Mouse (Mus musculus) stomach, embryonic 14.5 days (tissue): ENCODE measurements around the gene Phykpl. TPM values are rescaled to one million over a fixed set of nuclear protein-coding genes. Genes with fewer than 3 reads are reported as not detected.

Experiments used
- ATAC-seq: fragments of 200-750 bp; cut with Nextera tagmentation; 2 replicates; pipeline ENCODE4 v1.8.0; 2017; ENCODE audit warnings: low read depth, moderate TSS enrichment; ENCODE audit not compliant: insufficient number of reproducible peaks, insufficient read depth, low FRiP score
- H3K27ac ChIP-seq: fragments of 300-500 bp; sonication (generic); 2 replicates; pipeline ENCODE4 v1.5.1; 2014; ENCODE audit warnings: mild to moderate bottlenecking, low read length, moderate library complexity, mixed read lengths
- H3K27me3 ChIP-seq: fragments of 300-500 bp; sonication (generic); 2 replicates; pipeline ENCODE4 v1.6.1; 2014; ENCODE audit warnings: low read length, control low read depth, mixed read lengths; ENCODE audit not compliant: control insufficient read depth, insufficient read depth
- H3K36me3 ChIP-seq: fragments of 300-500 bp; sonication (generic); 2 replicates; pipeline ENCODE4 v1.6.1; 2014; ENCODE audit warnings: mild to moderate bottlenecking, control low read depth, low read length, moderate library complexity, mixed read lengths; ENCODE audit not compliant: control insufficient read depth, insufficient read depth
- H3K4me1 ChIP-seq: fragments of 300-500 bp; sonication (generic); 2 replicates; pipeline ENCODE4 v1.6.1; 2014; ENCODE audit warnings: low read length, control low read depth, mixed read lengths; ENCODE audit not compliant: control insufficient read depth, insufficient read depth
- H3K4me2 ChIP-seq: fragments of 300-500 bp; sonication (generic); replicated peaks from 2 replicates; pipeline ENCODE4 v1.6.1; 2014; ENCODE audit warnings: low read depth, low read length, control low read depth
- H3K4me3 ChIP-seq: fragments of 300-500 bp; sonication (generic); 2 replicates; pipeline ENCODE4 v1.5.1; 2014; ENCODE audit warnings: low read depth, low read length, control low read depth
- H3K9ac ChIP-seq: fragments of 300-500 bp; sonication (generic); replicated peaks from 2 replicates; pipeline ENCODE4 v1.6.1; 2014; ENCODE audit warnings: low read depth, mild to moderate bottlenecking, control low read depth, low read length, moderate library complexity, mixed read lengths
- H3K9me3 ChIP-seq: fragments of 300-500 bp; sonication (generic); 2 replicates; pipeline ENCODE4 v1.6.1; 2016; ENCODE audit warnings: low read depth, low read length, control low read depth; ENCODE audit not compliant: control insufficient read depth
- WGBS: fragments of 180-500 bp; shearing (Covaris S2); extraction: QIAGEN DNeasy Blood & Tissue Kit; methylation state at CpG from one replicate; pipeline ENCODE4 v1.1.7; 2014; 5-methylcytosine and 5-hydroxymethylcytosine counted together
- polyA plus RNA-seq: library from polyadenylated mRNA; unstranded; fragments of >200 nt; fragmentation: Nextera tagmentation; extraction: Ambion mirVana; gene quantifications from 2 replicates; pipeline ENCODE4 v1.2.1, GENCODE M21; 2014

The Phykpl gene
- polyA plus RNA-seq, 1 experiment from 2014 or later, result 19.0 TPM

GRCm38 (mm10) chr11:51636323-51636684 lies 51.7 kb downstream of the Phykpl start:
- Histone ChIP-seq H3K4me2 (peak overlapping the region; percentile 76), H3K4me3 (peak overlapping the region; percentile 72), H3K9ac (peak overlapping the region; percentile 64), H3K27ac (peak overlapping the region; percentile 76; the same call in 1 of the 2 replicates), H3K27me3 (no peaks in the 10 kb centered on the region), H3K9me3 (no peaks in the 10 kb centered on the region), H3K4me1 (peaks cover 10% of the 10 kb centered on the region; the same call in 1 of the 2 replicates), H3K36me3 (no peaks in the 10 kb centered on the region)
- WGBS, result 3% methylated on average over 6 of the region's 6 CpGs
- ATAC-seq, result peak; percentile 44; the same call in 1 of the 2 replicates

DNA sequence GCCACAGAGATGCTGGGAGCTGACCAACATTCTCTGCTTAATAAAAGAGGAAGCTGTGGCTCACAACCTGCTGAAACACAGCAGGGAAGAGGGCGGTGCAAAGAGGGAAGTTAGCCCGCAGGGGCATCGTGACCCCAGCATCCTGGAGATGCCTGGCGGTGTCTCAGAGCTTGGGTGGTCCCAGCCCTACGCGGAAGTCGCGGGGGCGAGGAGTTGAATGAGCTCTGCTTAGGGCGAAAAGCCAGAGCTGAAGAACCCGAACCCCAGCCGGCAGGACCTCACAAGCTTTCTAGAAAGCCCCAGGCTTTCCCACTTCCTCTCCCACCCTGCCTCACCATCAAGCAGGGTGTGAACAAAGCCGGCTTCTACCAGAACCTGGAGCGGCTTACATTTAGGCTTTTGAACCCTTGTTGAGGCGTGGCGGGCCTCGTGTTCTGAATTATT lies 53.4 kb downstream of the Phykpl start:
- H3K27ac ChIP-seq, result 0 out of 2 replicates have a peak overlapping the region, but pooled peaks have one; percentile 13
- no peaks in the 10 kb centered on the region for H3K27me3 ChIP-seq
- H3K4me2 ChIP-seq, result peak overlapping the region; percentile 33
- no peaks in the 10 kb centered on the region for H3K9me3 ChIP-seq
- H3K4me1 ChIP-seq, result peaks cover 10% of the 10 kb centered on the region; the same call in 1 of the 2 replicates
- H3K4me3 ChIP-seq, result 0 out of 2 replicates have a peak overlapping the region, but pooled peaks have one; percentile 8
- ATAC-seq, result no peak
- no peak overlapping the region; the same call in 1 of the 2 replicates for H3K9ac ChIP-seq
- no peaks in the 10 kb centered on the region for H3K36me3 ChIP-seq
- 8% methylated on average over 17 of the region's 17 CpGs for WGBS

- Histone ChIP-seq H3K4me2 (peak overlapping the region; percentile 33), H3K9ac (no peak overlapping the region), H3K4me3 (no peak overlapping the region), H3K36me3 (no peaks in the 10 kb centered on the region), H3K27me3 (no peaks in the 10 kb centered on the region), H3K4me1 (peaks cover 10% of the 10 kb centered on the region; the same call in 1 of the 2 replicates), H3K9me3 (no peaks in the 10 kb centered on the region), H3K27ac (0 out of 2 replicates have a peak overlapping the region, but pooled peaks have one; percentile 13)
- 66% methylated on average over 5 of the region's 5 CpGs for WGBS
- no peak for ATAC-seq
Observed at GRCm38 (mm10) chr11:51638497-51638896, 53.9 kb downstream of the Phykpl start.

DNA sequence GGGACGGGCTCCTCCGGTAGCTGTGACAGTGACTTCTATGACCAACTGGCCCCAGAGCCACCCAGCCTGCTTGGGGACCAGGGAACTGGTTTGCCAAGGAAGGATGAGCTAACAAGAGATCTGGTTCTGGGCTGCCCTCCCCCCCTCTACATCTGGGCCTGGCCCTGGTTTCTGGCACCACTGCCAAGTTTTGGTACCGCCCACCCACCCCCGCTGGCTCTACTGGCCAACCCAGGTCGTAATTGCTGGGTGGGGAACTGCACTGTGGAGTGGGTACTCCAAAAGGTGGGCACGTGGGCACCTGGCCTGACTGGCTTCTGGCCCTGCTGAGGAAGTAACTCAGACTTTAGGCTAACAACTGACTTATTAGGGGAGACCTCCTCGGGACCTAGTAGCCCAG lies 56.2 kb downstream of the Phykpl start:
- no peaks in the 10 kb centered on the region; the same call in 1 of the 2 replicates for H3K36me3 ChIP-seq
- H3K9me3 ChIP-seq, result no peaks in the 10 kb centered on the region
- H3K4me1 ChIP-seq, result 0 out of 2 replicates have a peak, but pooled peaks cover 3% of the 10 kb centered on the region
- WGBS, result 76% methylated on average over 7 of the region's 7 CpGs
- no peak overlapping the region for H3K4me3 ChIP-seq
- H3K4me2 ChIP-seq, result no peak overlapping the region
- no peaks in the 10 kb centered on the region for H3K27me3 ChIP-seq
- no peak overlapping the region for H3K9ac ChIP-seq
- no peak overlapping the region for H3K27ac ChIP-seq
- ATAC-seq, result no peak

GRCm38 (mm10) chr11:51643202-51643601 lies 58.6 kb downstream of the Phykpl start:
- Histone ChIP-seq H3K27ac (no peak overlapping the region), H3K9ac (no peak overlapping the region), H3K27me3 (no peaks in the 10 kb centered on the region), H3K4me2 (no peak overlapping the region), H3K4me1 (peaks cover 2% of the 10 kb centered on the region), H3K4me3 (no peak overlapping the region), H3K9me3 (no peaks in the 10 kb centered on the region), H3K36me3 (no peaks in the 10 kb centered on the region; the same call in 1 of the 2 replicates)
- WGBS, result 68% methylated on average over 9 of the region's 9 CpGs
- ATAC-seq, result no peak

DNA sequence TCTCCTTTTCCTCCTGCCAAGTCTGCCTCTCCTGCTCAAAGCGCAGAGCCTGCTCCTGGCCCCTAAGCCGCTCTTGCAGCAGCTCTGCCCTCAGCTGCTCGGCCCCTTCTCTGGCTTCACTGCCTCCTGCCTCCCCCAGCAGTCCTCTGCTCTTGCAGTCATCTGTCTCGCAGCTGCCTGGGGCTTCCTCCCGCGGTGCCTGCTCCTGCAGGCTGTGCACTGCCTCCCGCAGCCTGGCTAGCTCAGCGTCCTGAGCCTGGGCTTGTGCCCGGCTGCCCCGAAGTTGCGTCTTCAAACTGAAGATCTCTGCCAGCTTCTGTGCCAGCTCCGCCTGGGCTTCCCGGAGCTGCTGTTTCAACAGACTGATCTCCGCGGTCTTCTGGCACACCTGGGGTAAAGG lies 59.2 kb downstream of the Phykpl start:
- Histone ChIP-seq H3K27ac (no peak overlapping the region), H3K4me2 (no peak overlapping the region), H3K9me3 (no peaks in the 10 kb centered on the region), H3K4me1 (peaks cover 7% of the 10 kb centered on the region), H3K9ac (no peak overlapping the region), H3K36me3 (no peaks in the 10 kb centered on the region; the same call in 1 of the 2 replicates), H3K27me3 (no peaks in the 10 kb centered on the region), H3K4me3 (no peak overlapping the region)
- no peak for ATAC-seq
- WGBS, result 51% methylated on average over 15 of the region's 15 CpGs

DNA sequence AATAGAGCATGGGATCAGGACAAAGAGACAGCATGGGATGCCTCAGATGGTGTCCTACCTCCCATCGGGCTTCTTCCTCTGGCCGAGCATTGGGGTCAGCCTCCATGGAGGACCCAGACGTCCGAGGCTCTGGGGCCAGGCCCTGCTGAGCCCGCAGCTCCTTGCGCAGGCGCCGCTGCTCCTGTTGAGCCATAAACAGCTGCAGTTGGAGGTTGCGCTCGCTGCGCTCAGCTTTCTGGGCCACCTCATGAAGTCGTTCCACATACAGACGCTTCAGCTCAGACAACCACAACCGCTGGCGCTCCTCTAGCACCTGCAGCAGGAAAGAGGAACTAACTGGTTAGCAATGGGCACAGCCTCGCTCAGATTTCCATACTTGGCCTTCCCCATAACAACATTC lies 59.7 kb downstream of the Phykpl start:
- no peaks in the 10 kb centered on the region for H3K27me3 ChIP-seq
- H3K9ac ChIP-seq, result no peak overlapping the region
- H3K36me3 ChIP-seq, result no peaks in the 10 kb centered on the region; the same call in 1 of the 2 replicates
- WGBS, result 89% methylated on average over 16 of the region's 16 CpGs
- no peaks in the 10 kb centered on the region for H3K9me3 ChIP-seq
- no peak overlapping the region for H3K4me3 ChIP-seq
- H3K27ac ChIP-seq, result no peak overlapping the region
- no peak overlapping the region for H3K4me2 ChIP-seq
- ATAC-seq, result no peak
- H3K4me1 ChIP-seq, result peaks cover 10% of the 10 kb centered on the region

DNA sequence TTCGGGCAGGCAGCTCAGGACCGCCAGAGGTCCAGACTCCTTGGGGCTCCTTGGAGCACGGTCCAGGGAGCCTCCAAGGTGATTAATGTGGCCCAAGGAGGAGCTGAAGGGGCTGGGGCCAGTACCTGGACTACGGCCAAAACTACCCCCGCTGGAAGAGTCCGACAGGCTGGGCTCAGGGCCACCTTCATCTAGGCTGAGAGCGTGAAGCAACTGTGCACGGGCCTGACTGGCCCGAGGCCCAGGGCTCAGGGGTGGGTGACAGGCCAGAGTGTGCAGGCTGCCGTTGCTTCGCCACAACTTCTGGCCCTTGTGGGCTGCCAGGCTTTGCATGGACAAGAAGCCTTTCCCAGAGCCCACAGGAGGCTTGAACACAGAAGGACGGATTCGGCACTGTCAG lies 60.7 kb downstream of the Phykpl start:
- ATAC-seq, result no peak
- H3K4me2 ChIP-seq, result no peak overlapping the region
- 67% methylated on average over 13 of the region's 13 CpGs for WGBS
- H3K36me3 ChIP-seq, result no peaks in the 10 kb centered on the region; the same call in 1 of the 2 replicates
- H3K27me3 ChIP-seq, result no peaks in the 10 kb centered on the region
- 0 out of 2 replicates have a peak overlapping the region, but pooled peaks have one; percentile 3 for H3K9ac ChIP-seq
- H3K27ac ChIP-seq, result no peak overlapping the region; the same call in 1 of the 2 replicates
- no peak overlapping the region for H3K4me3 ChIP-seq
- peaks cover 14% of the 10 kb centered on the region for H3K4me1 ChIP-seq
- no peaks in the 10 kb centered on the region for H3K9me3 ChIP-seq

- no peak overlapping the region for H3K9ac ChIP-seq
- H3K4me1 ChIP-seq, result peaks cover 14% of the 10 kb centered on the region
- no peak overlapping the region for H3K4me2 ChIP-seq
- H3K4me3 ChIP-seq, result no peak overlapping the region
- no peaks in the 10 kb centered on the region for H3K27me3 ChIP-seq
- WGBS, result 75% methylated on average over 7 of the region's 7 CpGs
- no peaks in the 10 kb centered on the region for H3K9me3 ChIP-seq
- H3K36me3 ChIP-seq, result no peaks in the 10 kb centered on the region; the same call in 1 of the 2 replicates
- no peak for ATAC-seq
- H3K27ac ChIP-seq, result peak overlapping the region; percentile 39; the same call in 1 of the 2 replicates
Observed at GRCm38 (mm10) chr11:51646245-51646644, 61.7 kb downstream of the Phykpl start.
